Mouse (Mus musculus) ES-CJ7 (cell line): ENCODE results near the gene Dcaf8.

Source experiments
- DNase-seq: peaks from one replicate; pipeline ENCODE4 v3.0.0; 2011; ENCODE audit warnings: low read depth, low spot score

Gene Dcaf8

DNA sequence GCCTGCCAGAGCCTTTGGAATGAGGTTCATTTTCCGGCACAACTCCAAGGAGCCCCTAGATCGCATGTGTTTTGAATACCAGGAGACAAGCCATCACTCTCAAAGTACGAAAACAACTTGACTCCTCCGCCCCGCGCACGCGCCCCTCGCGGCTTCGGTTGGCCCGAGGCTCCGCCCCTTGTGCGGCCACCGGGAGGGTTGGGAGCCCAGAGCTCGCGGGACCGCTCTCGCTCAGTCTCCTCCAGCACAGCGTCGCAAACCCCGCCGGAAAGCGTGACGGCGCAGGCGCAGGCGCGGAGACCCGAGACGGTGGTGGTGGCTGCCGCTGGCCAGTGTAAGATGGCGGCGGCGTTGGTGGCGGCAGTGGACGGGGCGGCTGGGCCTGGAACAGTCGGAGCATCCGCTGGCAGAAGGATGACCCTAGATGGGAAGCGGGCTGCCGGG lies at the start of gene Dcaf8:
Dcaf8 (plus strand) TSS at position 250 of the 444 bp plus-strand sequence.
- peak; percentile 99 for DNase-seq

GRCm38 (mm10) chr1:172099325-172100033 lies 48.4 kb upstream of the Dcaf8 start:
- no peak for DNase-seq

DNA sequence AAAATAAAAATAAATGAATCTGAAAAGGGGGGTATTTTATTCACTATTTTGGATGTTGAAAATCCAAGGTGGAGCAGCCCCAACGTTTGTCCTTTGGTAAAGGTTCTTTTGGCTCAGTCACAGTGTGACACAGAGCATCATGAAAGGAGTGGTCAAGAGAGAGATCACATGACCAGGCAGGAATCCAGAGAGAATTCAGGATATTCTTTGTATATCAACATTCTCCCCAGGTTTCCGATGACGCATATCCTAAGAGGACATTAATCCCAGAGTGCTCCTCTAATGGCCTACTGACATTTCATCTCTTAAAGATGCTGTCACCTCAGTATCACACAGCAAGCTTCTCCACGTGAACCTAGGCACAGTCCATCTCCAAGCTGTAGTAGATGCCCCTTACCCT lies 44.3 kb upstream of the Dcaf8 start:
- DNase-seq = no peak

- DNase-seq = no peak
Observed at GRCm38 (mm10) chr1:172105101-172105500, 42.8 kb upstream of the Dcaf8 start.

DNA sequence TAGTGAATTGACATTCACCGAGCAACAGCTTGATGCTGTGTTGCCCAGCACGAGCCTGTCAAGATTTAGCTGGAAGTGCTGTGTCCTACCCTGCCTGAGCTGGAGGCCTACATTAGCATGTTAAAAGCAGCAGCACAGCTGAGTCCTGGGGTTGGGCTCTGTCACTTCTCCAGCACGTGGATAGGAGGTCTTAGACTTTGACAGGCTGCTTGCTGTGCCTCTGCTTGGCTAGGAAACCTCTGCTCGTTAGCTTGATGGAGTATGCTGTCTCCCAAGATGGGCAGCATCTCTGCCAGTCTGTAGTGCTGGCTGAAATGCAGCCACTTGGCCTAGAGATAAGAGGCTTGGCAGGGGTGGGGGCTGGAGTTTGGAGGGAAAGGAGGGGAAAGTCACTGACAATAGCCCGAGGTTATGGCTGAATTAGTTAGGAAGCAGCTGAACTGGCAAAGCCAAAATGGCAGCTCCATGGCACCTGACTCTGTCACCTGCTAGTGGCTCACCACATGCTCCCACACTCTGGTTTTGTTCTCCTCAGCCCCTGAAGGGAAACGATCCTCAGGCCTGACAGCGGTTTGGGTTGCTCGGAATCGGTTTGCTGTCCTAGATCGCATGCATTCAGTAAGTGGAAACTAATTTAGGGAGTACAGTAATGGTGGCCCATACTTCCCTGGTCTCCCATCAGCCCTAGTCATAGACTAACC lies 40.0 kb upstream of the Dcaf8 start:
- DNase-seq = peak; percentile 55

DNA sequence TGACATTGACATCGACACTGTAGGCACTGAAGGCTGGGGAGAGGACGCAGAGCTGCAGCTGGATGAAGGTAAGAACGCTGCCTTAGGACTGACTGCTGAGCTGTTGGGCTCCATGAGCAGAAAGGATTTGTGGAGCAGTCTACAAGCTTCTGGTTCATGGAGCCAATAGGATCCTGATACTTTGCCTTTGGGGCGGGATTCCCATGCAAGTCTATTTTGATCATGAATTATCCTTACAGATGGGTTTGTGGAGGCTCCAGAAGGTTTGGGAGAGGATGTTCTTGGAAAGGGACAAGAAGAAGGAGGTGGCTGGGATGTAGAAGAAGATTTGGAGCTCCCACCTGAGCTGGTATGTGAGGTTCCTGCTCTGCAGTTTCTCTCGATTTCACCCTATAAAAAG lies 30.9 kb upstream of the Dcaf8 start:
- DNase-seq = no peak

- DNase-seq = no peak
Observed at GRCm38 (mm10) chr1:172119100-172119499, 28.8 kb upstream of the Dcaf8 start.

DNA sequence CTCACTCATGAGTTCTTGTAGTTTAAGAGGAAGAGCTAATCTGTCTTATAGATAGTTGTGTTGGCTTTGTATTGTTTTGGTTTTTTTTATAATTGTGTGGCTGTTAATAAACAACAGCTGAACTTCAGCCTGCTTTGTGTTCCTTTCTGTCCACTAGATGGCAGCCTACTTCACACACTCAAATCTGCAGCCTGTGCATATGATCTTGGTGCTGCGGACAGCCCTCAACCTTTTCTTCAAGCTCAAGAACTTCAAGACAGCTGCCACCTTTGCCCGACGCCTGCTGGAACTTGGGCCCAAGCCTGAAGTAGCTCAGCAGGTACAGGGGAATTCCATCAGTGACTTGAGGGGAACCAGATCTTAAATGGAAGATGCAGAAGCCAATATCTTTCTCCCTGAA lies 28.2 kb upstream of the Dcaf8 start:
- DNase-seq = peak; percentile 86

DNA sequence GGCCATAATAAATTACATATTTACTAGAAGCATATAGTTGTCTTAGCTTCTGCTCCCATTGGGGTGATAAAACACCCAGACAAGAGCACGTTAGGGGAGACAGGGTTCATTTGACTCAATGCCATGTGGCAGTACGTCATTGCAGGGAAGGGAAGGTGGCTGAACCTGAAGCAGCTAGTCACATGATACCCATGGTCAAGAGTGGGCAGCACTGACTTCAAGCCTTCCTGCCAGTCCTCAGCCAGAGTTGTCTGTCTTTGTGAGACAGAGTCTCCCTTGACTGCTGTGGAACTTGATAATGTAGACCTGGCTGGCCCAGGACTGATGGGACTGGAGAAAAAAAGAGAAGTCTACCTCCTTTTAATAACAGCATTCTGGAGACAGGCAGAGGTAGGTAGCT lies 25.2 kb upstream of the Dcaf8 start:
- DNase-seq = no peak

GRCm38 (mm10) chr1:172124572-172124971 lies 23.3 kb upstream of the Dcaf8 start:
- no peak for DNase-seq

GRCm38 (mm10) chr1:172126376-172127347 lies 21.2 kb upstream of the Dcaf8 start, which contains the start of gene Pex19:
TSS of gene Pex19 (plus strand) at chr1:172126755.
- DNase-seq = peak; percentile 97

GRCm38 (mm10) chr1:172127487-172127886 lies 20.4 kb upstream of the Dcaf8 start:
- no peak for DNase-seq

DNA sequence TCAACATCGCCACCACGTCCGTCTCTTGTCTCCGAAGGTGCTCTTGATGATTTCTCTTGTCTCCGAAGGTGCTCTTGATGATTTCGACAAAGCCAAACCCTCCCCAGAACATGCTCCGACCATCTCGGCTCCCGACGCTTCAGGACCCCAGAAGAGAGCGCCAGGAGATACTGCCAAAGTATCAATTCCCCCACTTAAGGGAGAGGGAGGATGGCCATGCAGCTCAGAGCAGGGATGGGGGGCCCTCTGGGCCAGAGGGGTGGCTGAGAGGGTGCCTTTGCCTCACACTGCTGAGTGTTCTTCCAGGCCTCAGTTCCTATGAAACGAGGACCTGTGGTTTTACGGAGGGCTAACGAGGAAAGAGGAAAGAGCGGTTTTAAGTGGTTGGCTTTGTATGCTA lies 19.3 kb upstream of the Dcaf8 start:
- DNase-seq = no peak

- peak; percentile 58 for DNase-seq
Observed at GRCm38 (mm10) chr1:172129108-172129507, 18.8 kb upstream of the Dcaf8 start.

- no peak for DNase-seq
Observed at GRCm38 (mm10) chr1:172129780-172130179, 18.1 kb upstream of the Dcaf8 start.

DNA sequence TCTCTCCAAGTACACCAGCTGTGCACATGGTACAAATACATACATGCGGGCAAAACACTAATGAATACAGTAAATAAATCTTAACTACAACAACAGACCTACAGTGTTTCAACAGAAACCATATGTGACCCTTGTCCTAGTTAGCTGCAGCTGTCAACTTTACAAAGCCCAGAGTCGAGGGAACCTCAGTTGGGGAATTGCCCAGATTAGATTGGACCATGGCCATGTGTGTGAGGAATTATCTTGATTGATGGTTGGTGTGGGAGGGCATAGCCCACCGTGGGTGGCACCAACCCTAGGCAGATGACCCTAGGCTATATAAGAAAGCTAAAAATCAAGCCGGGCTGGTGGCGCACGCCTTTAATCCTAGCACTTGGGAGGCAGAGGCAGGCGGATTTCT lies 15.6 kb upstream of the Dcaf8 start:
- DNase-seq = no peak

GRCm38 (mm10) chr1:172133535-172133934 lies 14.3 kb upstream of the Dcaf8 start:
- DNase-seq = no peak

DNA sequence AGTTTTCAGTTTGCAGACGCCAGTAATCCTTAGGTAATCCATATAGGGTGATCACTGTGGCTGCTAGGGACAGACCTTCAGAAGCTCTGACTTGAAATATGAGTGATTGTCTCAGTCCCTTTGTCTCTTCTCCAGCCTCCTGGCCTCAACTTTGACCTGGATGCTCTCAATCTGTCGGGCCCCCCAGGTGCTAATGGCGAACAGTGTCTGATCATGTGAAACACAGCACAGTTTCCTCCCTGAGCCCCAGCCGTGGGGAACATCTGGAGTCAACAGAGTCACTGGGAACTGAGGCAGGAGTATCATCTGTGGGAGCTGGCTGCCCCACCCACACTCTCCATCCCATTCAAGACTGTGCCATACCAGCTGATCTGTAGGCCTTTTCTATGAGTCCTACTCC lies 13.8 kb upstream of the Dcaf8 start:
- DNase-seq = no peak

- DNase-seq = no peak
Observed at GRCm38 (mm10) chr1:172140160-172140559, 7.7 kb upstream of the Dcaf8 start.

GRCm38 (mm10) chr1:172140825-172141224 lies 7.1 kb upstream of the Dcaf8 start:
- no peak for DNase-seq

DNA sequence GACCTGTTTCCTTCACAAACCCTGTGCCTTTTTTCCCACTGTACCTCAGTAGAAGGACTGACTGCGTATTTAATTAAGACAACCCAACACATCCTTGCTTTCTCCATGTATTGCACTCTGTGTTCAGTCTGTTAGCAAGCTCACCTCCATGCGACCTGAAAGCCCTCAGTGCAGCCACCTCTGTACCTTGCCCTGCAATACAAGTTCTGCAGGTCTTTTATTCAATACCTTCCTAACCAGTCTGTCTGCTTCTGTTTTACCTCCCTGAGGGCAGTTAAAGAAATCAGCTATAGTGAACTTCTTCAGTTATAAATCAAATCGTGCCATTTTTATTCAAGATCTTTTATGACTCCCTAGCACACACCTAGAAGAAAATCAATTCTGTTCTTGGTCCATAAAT lies 6.4 kb upstream of the Dcaf8 start:
- no peak for DNase-seq

GRCm38 (mm10) chr1:172143570-172143969 lies 4.3 kb upstream of the Dcaf8 start:
- peak; percentile 82 for DNase-seq
